Mouse (Mus musculus) testis, adult 2 months (tissue): ENCODE data around the gene Rccd1. TPM values are rescaled to one million over a fixed set of nuclear protein-coding genes. Genes with fewer than 3 reads are reported as not detected.
A peak's percentile ranks its signal among the peaks of the same experiment; 100 is the strongest.

Experiments
- H3K27ac ChIP-seq: fragments of 200-500 bp; 2 replicates; pipeline ENCODE4 v1.5.1; 2012; ENCODE audit warnings: low read depth, low read length; ENCODE audit not compliant: control insufficient read depth, insufficient read depth
- H3K27me3 ChIP-seq: fragments of 200-500 bp; 2 replicates; pipeline ENCODE4 v1.6.1; 2012; ENCODE audit warnings: mild to moderate bottlenecking, low read length, moderate library complexity; ENCODE audit not compliant: control insufficient read depth, insufficient read depth
- H3K36me3 ChIP-seq: fragments of 200-500 bp; 2 replicates; pipeline ENCODE4 v1.6.1; 2012; ENCODE audit warnings: mild to moderate bottlenecking, low read length; ENCODE audit not compliant: control insufficient read depth, insufficient read depth
- H3K4me1 ChIP-seq: fragments of 200-500 bp; 2 replicates; pipeline ENCODE4 v1.6.1; 2012; ENCODE audit warnings: low read length; ENCODE audit not compliant: control insufficient read depth, insufficient read depth
- H3K4me3 ChIP-seq: fragments of 200-500 bp; 2 replicates; pipeline ENCODE4 v1.5.1; 2012; ENCODE audit warnings: low read depth, mild to moderate bottlenecking, low read length, moderate library complexity, mixed read lengths; ENCODE audit not compliant: control insufficient read depth
- CTCF ChIP-seq: fragments of 200-500 bp; IDR thresholded peaks from 2 replicates; pipeline ENCODE4 v1.5.1; 2012; ENCODE audit warnings: low read depth, mild to moderate bottlenecking, inconsistent platforms, low read length, moderate library complexity; ENCODE audit not compliant: control insufficient read depth, insufficient read depth, insufficient replicate concordance
- POLR2A ChIP-seq: fragments of 200-500 bp; IDR thresholded peaks from 2 replicates; pipeline ENCODE4 v1.6.1; 2012; ENCODE audit warnings: low read depth, mild to moderate bottlenecking, inconsistent platforms, low read length, moderate library complexity; ENCODE audit not compliant: control insufficient read depth
- polyA plus RNA-seq: library from polyadenylated mRNA; depleted of rRNA; stranded (reverse); fragments of >200 nt; gene quantifications from 2 replicates; pipeline ENCODE4 v1.2.3, GENCODE M21; 2012; rRNA removed

Rccd1 gene
- polyA plus RNA-seq, result 5.6 and 6.9 TPM in 2 replicates

GRCm38 (mm10) chr7:80324043-80324815, at the start of gene Rccd1:
Gene Rccd1 (minus strand): TSS chr7:80324454.
- 0 out of 2 replicates have a peak, but pooled peaks cover 1% of the 10 kb centered on the region for H3K36me3 ChIP-seq
- H3K27ac ChIP-seq, result peak within 1 kb of the TSS; percentile 99
- peaks cover 4% of the 10 kb centered on the region for H3K4me1 ChIP-seq
- peak within 1 kb of the TSS; percentile 98 for H3K4me3 ChIP-seq
- no peaks in the 10 kb centered on the region for H3K27me3 ChIP-seq
- TF ChIP-seq CTCF (no peak), POLR2A (peak; percentile 92)

GRCm38 (mm10) chr7:80373850-80374249, 49.6 kb upstream of the Rccd1 start:
- no peak overlapping the region for H3K27ac ChIP-seq
- no peaks in the 10 kb centered on the region for H3K36me3 ChIP-seq
- no peaks in the 10 kb centered on the region for H3K27me3 ChIP-seq
- H3K4me1 ChIP-seq, result peaks cover 6% of the 10 kb centered on the region
- TF ChIP-seq POLR2A (no peak), CTCF (no peak)
- no peak overlapping the region for H3K4me3 ChIP-seq

GRCm38 (mm10) chr7:80373352-80373751, 49.1 kb upstream of the Rccd1 start:
- H3K36me3 ChIP-seq, result no peaks in the 10 kb centered on the region
- no peak for TF ChIP-seq POLR2A
- TF ChIP-seq CTCF, result no peak
- H3K27me3 ChIP-seq, result no peaks in the 10 kb centered on the region

GRCm38 (mm10) chr7:80372667-80373066, 48.4 kb upstream of the Rccd1 start:
- no peak overlapping the region for H3K27ac ChIP-seq
- H3K36me3 ChIP-seq, result no peaks in the 10 kb centered on the region
- TF ChIP-seq POLR2A, result no peak
- no peak for TF ChIP-seq CTCF
- H3K27me3 ChIP-seq, result no peaks in the 10 kb centered on the region
- H3K4me1 ChIP-seq, result peaks cover 6% of the 10 kb centered on the region
- no peak overlapping the region for H3K4me3 ChIP-seq

More at GRCm38 (mm10) chr7:80373352-80373751, 49.1 kb upstream of the Rccd1 start:
- Histone ChIP-seq H3K27ac (no peak overlapping the region), H3K4me1 (peaks cover 6% of the 10 kb centered on the region), H3K4me3 (no peak overlapping the region)

GRCm38 (mm10) chr7:80372166-80372565, 47.9 kb upstream of the Rccd1 start:
- no peak for TF ChIP-seq CTCF
- TF ChIP-seq POLR2A, result no peak
- Histone ChIP-seq H3K27me3 (no peaks in the 10 kb centered on the region), H3K27ac (no peak overlapping the region)

GRCm38 (mm10) chr7:80371041-80371751, 46.9 kb upstream of the Rccd1 start, which contains the start of gene Man2a2:
Gene Man2a2 (minus strand): TSS chr7:80371375.
- peaks cover 4% of the 10 kb centered on the region for H3K36me3 ChIP-seq
- H3K27ac ChIP-seq, result peak within 1 kb of the TSS; percentile 92
- H3K4me1 ChIP-seq, result peaks cover 5% of the 10 kb centered on the region
- TF ChIP-seq POLR2A (no peak), CTCF (0 out of 2 replicates have a peak, but pooled peaks have one; percentile 11)
- no peaks in the 10 kb centered on the region for H3K27me3 ChIP-seq
- H3K4me3 ChIP-seq, result peak within 1 kb of the TSS; percentile 96

More at GRCm38 (mm10) chr7:80372166-80372565, 47.9 kb upstream of the Rccd1 start:
- H3K4me3 ChIP-seq, result no peak overlapping the region
- H3K36me3 ChIP-seq, result no peaks in the 10 kb centered on the region
- peaks cover 5% of the 10 kb centered on the region for H3K4me1 ChIP-seq

- H3K27me3 ChIP-seq, result no peaks in the 10 kb centered on the region
- peaks cover 5% of the 10 kb centered on the region for H3K36me3 ChIP-seq
- TF ChIP-seq POLR2A (peak; percentile 49; the same call in 1 of the 2 replicates), CTCF (no peak)
- peaks cover 7% of the 10 kb centered on the region for H3K4me1 ChIP-seq
- peak overlapping the region; percentile 96 for H3K4me3 ChIP-seq
- peak overlapping the region; percentile 92 for H3K27ac ChIP-seq
Observed at GRCm38 (mm10) chr7:80370649-80371040, 46.4 kb upstream of the Rccd1 start.
